Mouse (Mus musculus) retina, postnatal 1 day (tissue): ENCODE results near the gene Ceacam19.

Experiments
- DNase-seq: peaks from one replicate; pipeline ENCODE4 v3.0.0-alpha.2; 2012

Gene Ceacam19

DNA sequence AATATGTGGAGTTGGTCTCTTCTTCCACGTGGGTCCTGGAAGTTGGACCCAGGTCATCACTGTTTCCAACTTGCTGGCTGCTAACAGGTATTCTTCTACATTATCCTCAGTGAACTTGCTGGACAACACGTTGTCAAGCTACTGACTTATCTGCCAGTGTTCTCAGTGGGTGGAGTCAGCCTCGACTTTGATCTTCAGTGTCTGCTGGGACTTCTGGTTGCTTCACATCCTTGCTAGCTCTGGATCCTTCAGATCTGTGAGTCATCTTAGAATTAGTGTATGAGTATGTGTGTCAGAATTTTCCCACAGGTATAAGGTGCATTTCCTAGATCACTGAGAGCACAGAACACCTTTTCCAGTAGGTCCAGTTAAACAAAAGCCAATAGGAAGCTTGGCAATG, 50.9 kb downstream of the Ceacam19 start:
- no peak for DNase-seq

- no peak for DNase-seq
These were observed 53.7 kb downstream of the Ceacam19 start for GRCm38 (mm10) chr7:19834055-19834454.

DNA sequence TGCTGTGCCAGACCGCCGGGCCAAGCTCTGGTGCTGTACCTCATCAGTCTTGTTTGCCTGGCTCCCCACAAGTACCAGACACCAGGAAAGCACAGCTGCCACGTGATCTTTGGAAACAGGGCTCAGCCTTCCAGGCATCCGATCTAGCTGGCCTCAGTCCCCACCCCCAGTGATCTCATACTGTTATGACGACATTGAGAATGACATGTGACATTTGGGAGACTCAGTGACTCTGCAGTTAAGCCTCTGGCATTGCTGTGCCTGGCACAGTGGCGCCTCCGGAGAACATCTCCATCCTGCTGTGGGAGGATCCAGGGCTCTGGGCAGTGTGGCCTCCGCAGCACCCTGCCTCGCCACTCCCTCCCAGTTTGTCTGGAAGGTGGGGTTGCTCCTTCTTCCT, 55.9 kb downstream of the Ceacam19 start:
- DNase-seq: no peak

GRCm38 (mm10) chr7:19830682-19831156, 57.0 kb downstream of the Ceacam19 start:
- DNase-seq: peak; percentile 42

- no peak for DNase-seq
These were observed 58.1 kb downstream of the Ceacam19 start for GRCm38 (mm10) chr7:19829694-19830093.

DNA sequence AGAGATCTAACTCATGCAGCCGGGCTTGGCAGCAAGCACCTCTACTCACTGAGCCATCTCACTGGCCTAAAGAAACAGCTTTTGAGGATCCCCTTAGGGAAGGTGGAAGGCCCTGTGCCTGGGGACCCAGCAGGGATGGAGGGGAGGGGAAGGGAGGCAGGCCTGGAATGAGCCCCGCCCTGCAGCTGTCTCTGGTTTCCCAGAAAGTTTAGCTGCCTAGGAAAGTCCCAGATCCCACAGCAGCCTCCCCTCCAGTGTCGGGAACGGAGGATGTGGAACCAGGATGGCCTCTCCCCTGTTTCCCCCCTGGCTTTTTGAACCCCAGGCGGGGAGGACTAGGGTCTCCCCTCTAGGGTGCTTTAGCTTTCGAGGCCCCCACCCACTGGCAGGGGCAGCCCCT, 61.0 kb downstream of the Ceacam19 start:
- DNase-seq: no peak
